Mouse (Mus musculus) urinary bladder, postnatal 36 days (tissue): ENCODE measurements around the gene Plekha5.
A peak's percentile ranks its signal among the peaks of the same experiment; 100 is the strongest.
"Not testable (repeated sequence)": the region's sequence is repeated elsewhere in the genome, so short reads cannot be mapped to it uniquely, and the experiment has no call there.

Experiments used
- DNase-seq, 2 experiments: peaks; one replicate each; pipeline ENCODE4 v3.0.0; 2022; ENCODE audit warnings: low spot score in 2 of 2, mixed read lengths in 1 of 2

Plekha5 gene

GRCm38 (mm10) chr6:140576961-140577821 is 153.3 kb downstream of the Plekha5 start:
- no peak for DNase-seq

GRCm38 (mm10) chr6:140577822-140578170 is 153.9 kb downstream of the Plekha5 start:
- DNase-seq, result no peak

DNA sequence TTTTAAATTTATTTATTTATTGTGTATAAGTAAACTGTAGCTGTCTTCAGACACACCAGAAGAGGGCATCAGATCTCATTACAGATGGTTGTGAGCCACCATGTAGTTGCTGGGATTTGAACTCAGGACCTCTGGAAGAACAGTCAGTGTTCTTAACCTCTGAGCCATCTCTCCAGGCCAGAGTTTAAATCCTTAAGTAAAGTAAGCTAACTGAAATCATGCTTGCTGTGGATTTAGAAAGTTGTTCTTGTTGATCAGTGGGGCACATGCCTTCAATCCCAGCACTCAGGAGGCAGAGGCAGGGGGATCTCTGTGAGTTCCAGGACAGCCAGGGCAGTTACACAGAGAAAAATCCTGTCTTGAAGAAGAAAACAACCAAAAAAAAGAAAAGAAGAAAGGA is 155.1 kb downstream of the Plekha5 start:
- not testable (repeated sequence) for DNase-seq

DNA sequence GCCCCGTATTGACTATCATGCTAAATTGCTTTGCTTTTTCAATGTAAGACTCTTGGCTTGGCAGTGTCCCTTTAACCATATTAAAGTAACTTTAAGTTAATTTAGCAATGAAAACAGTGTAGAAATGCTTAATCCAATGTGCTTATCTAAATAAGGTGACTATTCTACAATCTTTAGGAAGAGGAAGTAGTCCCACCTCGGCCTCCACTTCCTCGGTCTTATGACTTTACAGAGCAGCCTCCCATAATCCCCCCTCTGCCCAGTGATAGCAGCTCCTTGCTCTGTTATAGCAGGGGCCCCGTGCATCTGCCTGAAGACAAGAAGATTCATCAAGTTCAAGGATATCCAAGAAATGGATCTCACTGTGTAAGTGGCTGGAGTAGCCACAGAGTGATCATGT is 156.3 kb downstream of the Plekha5 start:
- DNase-seq, result no peak

GRCm38 (mm10) chr6:140586714-140587259 is 162.9 kb downstream of the Plekha5 start:
- no peak for DNase-seq

DNA sequence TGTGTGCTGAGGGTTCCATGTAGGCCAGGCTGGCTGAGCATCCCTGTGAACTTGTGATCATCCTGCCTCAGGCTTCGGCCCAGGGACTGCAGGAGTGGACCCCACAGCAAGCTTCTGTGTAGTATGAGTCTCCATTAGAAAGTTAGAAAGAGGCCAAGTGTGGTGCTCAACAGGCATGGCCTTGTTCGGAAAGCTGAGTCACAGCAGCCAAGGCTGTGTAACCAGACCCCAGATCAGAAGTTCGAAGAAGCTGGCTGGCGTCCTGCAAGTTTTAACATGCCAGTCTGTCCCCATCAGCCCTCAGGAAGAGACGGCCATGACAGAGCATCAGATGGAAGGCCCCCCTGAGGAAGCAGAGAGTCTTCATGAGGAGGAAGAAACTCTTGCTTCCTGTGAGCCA is 167.5 kb downstream of the Plekha5 start:
- DNase-seq, result no peak

- no peak for DNase-seq
Observed at GRCm38 (mm10) chr6:140592713-140593112, 168.9 kb downstream of the Plekha5 start.

- DNase-seq, result peak in 1 of 2 experiments; percentile 82
Observed at GRCm38 (mm10) chr6:140593420-140594170, 169.7 kb downstream of the Plekha5 start.

DNA sequence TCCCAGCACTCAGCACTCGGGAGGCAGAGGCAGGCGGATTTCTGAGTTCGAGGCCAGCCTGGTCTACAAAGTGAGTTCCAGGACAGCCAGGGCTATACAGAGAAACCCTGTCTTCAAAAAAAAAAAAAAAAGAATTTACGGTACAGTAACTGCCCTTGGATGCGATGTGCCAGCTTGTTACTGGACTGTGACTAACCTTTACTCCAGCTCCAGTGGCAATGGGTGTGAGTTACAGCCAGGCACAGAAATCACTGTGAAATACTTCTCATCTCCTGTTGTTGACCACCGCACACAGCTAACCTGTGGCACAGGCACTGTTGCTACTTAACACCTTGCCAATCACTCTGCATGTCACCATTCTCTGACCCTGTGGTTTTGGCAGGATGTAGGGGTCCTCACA is 171.7 kb downstream of the Plekha5 start:
- not testable (repeated sequence) for DNase-seq

DNA sequence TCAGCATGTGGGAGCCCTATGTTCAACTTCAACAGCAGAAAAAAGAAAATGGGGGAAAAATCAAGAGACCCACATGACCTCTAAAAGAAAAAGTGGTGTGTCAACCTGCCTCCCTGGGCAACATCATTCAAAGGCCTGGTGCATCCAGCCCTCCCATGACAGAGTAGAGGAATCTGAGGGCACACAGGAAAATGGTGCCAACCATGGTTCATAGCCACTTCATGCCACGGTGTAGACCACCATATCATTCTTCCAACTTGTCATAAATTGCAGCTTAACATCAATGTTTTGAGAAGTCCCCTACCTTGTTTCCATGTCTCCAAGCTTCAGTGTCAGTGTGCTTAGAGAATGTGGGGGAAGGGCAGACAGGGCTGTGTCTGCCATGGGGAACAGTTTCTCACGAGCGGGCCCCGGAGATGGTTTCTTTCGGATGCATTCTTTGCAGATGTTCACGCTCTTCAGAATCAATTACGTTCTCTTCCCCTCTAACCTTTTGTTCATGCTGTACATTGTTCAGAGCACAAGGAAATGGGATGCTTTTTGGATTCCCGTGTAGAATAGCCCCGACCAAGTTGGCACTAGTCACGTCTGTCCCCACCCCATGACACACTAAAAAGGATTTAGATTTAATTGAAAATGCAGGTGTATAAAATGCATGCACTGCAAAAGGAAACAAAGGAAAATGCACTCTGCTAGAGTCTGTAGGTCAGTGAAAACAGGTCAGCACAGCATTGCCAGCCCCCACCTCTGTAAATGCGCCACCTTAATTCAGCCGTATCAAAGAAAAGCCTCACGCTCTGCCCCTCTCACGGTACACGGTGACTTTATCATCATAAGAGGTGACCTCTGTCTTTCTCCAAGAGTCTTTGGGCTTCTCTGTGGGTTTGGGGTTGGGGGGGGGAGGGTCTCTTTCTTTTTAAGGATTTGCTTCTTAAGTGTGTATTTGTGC is 173.8 kb downstream of the Plekha5 start:
- no peak for DNase-seq

DNA sequence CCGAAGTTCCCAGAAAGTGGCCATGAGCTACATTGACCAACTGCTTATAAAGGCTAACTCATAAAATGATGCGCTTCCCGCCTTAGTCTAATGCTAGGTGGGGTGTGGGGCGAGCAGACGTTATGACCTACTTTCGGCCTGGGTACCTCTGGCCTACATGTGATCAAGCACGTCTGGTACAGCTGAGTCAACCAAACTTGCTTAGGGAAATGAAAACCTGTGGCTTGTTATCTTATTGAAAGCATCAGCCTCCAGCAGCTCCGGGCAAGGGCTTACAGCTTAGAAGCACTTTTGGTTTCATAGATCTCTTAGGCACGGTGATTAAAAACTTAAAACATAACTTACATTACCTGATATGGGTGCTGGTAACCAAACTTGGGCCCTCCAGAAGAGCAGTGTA is 174.7 kb downstream of the Plekha5 start:
- no peak for DNase-seq

GRCm38 (mm10) chr6:140599337-140599736 is 175.5 kb downstream of the Plekha5 start:
- no peak for DNase-seq

GRCm38 (mm10) chr6:140600671-140601070 is 176.8 kb downstream of the Plekha5 start:
- not testable (repeated sequence) for DNase-seq

DNA sequence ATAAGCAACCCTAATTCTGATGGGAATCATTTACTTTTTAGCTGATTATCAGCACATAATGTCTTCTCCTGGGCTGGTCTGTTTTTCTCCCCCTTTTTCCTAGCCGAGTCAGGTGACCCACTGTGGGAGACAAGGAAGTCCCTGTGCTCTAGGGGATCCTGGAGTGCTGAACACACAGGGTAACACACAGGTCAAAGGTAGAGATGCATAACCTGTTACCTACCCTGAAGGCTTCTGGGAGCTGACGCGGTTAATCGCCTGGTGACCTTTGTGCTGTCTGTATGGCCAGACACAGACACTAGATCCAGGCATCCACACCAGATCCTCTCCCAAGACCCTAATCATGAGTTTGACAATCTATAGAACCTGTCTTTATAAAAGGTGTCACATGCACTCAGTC is 177.3 kb downstream of the Plekha5 start:
- DNase-seq, result no peak

DNA sequence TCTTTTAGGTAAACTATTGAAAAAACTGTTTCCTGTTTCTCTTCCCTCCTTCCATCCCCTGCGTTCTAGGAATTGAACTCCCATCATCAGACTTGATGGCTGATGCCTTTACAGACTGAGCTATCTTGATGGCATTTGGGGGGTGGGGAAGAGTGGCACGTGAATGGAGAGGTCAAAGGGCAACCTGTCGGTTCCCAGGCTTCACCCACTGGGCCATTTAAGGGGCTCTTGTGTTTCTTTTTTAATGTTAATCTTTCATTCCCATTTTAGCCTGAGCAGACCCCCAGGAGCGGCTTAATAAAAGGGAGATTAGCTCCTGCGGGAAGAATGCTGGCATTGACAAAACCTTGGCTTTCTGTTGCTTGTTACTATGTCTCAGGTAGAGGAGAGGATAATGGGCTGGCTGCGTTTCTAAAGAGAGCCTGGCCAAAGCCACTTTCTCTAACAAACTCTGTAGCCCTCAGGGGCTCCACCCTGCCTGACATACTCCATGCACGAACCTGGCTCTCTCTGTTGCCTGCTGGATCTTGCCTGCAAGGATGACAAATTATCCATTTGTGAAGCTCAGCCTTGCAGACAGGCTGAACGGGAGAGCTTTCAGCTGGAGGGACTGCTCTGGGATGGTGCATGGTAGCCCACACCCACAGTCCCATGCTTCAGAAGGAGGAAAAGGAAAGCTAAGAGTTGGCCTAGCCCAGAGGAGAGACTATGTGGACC is 179.5 kb downstream of the Plekha5 start:
- DNase-seq, result no peak

GRCm38 (mm10) chr6:140605173-140605572 is 181.3 kb downstream of the Plekha5 start:
- DNase-seq, result not testable (repeated sequence)

DNA sequence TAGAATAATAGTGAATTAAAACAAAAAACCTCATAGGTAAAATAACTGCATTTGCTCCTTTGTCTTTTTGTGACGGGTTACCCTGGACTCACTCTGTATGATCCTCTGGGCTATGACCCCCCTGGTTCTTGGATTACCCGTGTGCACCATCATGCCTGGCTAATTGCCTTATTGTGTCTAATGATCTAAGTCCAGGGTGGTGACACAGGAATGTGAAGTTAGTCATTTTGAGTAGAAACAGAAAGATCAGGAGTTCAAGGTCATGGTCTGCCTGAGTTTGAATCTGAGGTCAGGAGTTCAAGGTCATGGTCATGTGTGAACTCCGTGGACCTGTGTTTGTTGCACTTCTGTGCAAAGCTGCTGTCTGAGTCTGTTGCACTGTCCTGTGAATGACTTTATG is 181.9 kb downstream of the Plekha5 start:
- DNase-seq, result no peak

GRCm38 (mm10) chr6:140606534-140606933 is 182.7 kb downstream of the Plekha5 start:
- no peak for DNase-seq

GRCm38 (mm10) chr6:140608666-140609065 is 184.8 kb downstream of the Plekha5 start:
- DNase-seq, result no peak

DNA sequence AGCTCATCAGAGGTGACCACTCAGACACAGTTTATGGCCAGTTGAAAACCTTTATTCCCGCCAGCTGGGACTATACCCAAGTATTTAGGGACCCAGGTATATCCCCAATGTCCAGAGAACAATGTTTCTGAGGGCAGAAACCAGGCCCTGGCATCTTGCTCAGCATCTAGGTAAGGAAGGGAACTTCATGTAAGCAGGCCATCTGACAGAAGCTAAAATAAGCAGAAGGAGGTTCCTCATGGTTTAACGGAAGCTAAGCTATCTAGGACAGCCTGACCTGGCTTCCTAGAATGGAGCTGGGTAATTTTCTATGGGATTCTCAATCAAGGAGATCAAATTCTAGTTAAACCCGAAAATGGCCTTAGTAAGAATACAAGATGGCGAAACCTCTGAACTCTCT is 185.7 kb downstream of the Plekha5 start:
- no peak for DNase-seq

DNA sequence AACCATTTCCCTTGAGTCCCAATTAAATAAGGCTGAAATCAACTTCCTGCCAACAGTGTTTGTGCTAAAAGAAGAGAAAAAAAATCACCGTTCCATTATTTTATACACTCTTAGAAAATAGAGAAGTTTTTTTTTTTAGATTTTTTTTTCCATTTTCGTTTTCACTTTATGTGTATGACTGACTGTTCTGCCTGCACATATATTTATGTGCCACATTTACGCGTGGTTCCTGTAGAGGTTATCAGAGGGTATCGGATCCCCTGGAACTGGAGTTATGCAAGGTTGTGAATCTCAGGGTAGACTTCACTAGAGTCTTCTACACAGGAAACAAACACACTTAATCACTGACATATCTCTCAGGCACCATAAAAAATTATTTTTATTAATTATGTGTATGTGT is 186.3 kb downstream of the Plekha5 start:
- DNase-seq, result no peak
